Comparison of ENCODE assay signal across 26 mouse cellular contexts in genomic region chr14:60607743-60608142, GRCm38 (mm10). TPM values are rescaled to one million over a fixed set of nuclear protein-coding genes. Genes with fewer than 3 reads are reported as not detected.
A peak's percentile ranks its signal among the peaks of the same experiment; 100 is the strongest.
DNase-seq lines count a peak whose midpoint lies in the region; ATAC-seq and TF ChIP-seq lines count a peak whose summit lies in the region.
"Had no signal": no experiment of that assay in that cellular context is flagged by ENCODE, and none has a peak within 500 bp of the region (broad histone marks: within the 10 kb centered on the region; RNA-seq: fewer than 3 reads in every experiment).

No protein-coding gene starts in this region.

- H3K79me2 ChIP-seq in liver, adult 2 months (ENCODE audit: control insufficient read depth, insufficient read depth, low read length) = no peaks in the 10 kb centered on the region

- no peaks in the 10 kb centered on the region for H3K27me3 ChIP-seq in kidney, embryonic 14.5 days (ENCODE audit: control insufficient read depth, insufficient read depth, low read length)
- no peaks in the 10 kb centered on the region for H3K27me3 ChIP-seq in liver, adult 2 months (ENCODE audit: control insufficient read depth, insufficient read depth, low read length)
- H3K27me3 ChIP-seq in liver, embryonic 11.5 days (replicated peaks; ENCODE audit: control insufficient read depth, insufficient read depth, low read length) = no peaks in the 10 kb centered on the region
- H3K27me3 ChIP-seq: CH12.LX; heart, embryonic 12.5 days; heart, embryonic 15.5 days; hindbrain, embryonic 13.5 days; Patski had no signal

- no peak overlapping the region for H3K4me3 ChIP-seq in kidney, embryonic 14.5 days (ENCODE audit: low read length)
- no peak overlapping the region for H3K4me3 ChIP-seq in liver, adult 2 months (ENCODE audit: insufficient read depth, low read depth, low read length)
- no peak overlapping the region for H3K4me3 ChIP-seq in liver, embryonic 11.5 days (ENCODE audit: low read depth, low read length)
- H3K4me3 ChIP-seq: gastrocnemius, adult 2 months; heart, embryonic 12.5 days; heart, embryonic 15.5 days; hindbrain, embryonic 10.5 days; hindbrain, embryonic 13.5 days had no signal

- no peaks in the 10 kb centered on the region for H3K4me1 ChIP-seq in kidney, embryonic 14.5 days (ENCODE audit: control insufficient read depth, insufficient read depth, low read length)
- H3K4me1 ChIP-seq in liver, adult 2 months (ENCODE audit: control insufficient read depth, insufficient read depth, low read length) = no peaks in the 10 kb centered on the region
- no peaks in the 10 kb centered on the region for H3K4me1 ChIP-seq in liver, embryonic 11.5 days (replicated peaks; ENCODE audit: control insufficient read depth, insufficient read depth, low read length)
- H3K4me1 ChIP-seq: heart, embryonic 12.5 days had no signal

- no peak for TF ChIP-seq POLR2A in liver, adult 2 months (IDR thresholded peaks at IDR 0.05; ENCODE audit: extremely low read depth, insufficient read depth, low read length)

- H3K9ac ChIP-seq in kidney, embryonic 14.5 days (ENCODE audit: low read depth, low read length) = no peak overlapping the region
- H3K9ac ChIP-seq in liver, adult 2 months (ENCODE audit: low read depth, low read length) = no peak overlapping the region
- H3K9ac ChIP-seq in liver, embryonic 11.5 days (ENCODE audit: low read depth, low read length) = no peak overlapping the region
- H3K9ac ChIP-seq: forebrain, postnatal 0 days; heart, embryonic 12.5 days; heart, embryonic 15.5 days; hindbrain, embryonic 13.5 days had no signal

- no peak overlapping the region for H3K4me2 ChIP-seq in kidney, embryonic 14.5 days (replicated peaks; ENCODE audit: low read depth, low read length)
- no peak overlapping the region for H3K4me2 ChIP-seq in liver, embryonic 11.5 days
- H3K4me2 ChIP-seq: heart, embryonic 12.5 days; heart, embryonic 15.5 days; hindbrain, embryonic 13.5 days had no signal

- H3K9me3 ChIP-seq in kidney, embryonic 14.5 days (ENCODE audit: control insufficient read depth, low read length) = no peaks in the 10 kb centered on the region
- H3K9me3 ChIP-seq in liver, embryonic 11.5 days (ENCODE audit: control insufficient read depth, low read length) = no peaks in the 10 kb centered on the region
- H3K9me3 ChIP-seq: G1E; heart, embryonic 12.5 days; heart, embryonic 15.5 days; hindbrain, embryonic 10.5 days; hindbrain, embryonic 13.5 days had no signal

- no peaks in the 10 kb centered on the region for H3K36me3 ChIP-seq in kidney, embryonic 14.5 days (ENCODE audit: control insufficient read depth, insufficient read depth, low read length)
- H3K36me3 ChIP-seq in liver, adult 2 months (ENCODE audit: control insufficient read depth, insufficient read depth, low read length) = no peaks in the 10 kb centered on the region
- H3K36me3 ChIP-seq in liver, embryonic 11.5 days (ENCODE audit: control insufficient read depth, insufficient read depth, low read length) = no peaks in the 10 kb centered on the region
- H3K36me3 ChIP-seq: G1E; heart, embryonic 12.5 days; heart, embryonic 15.5 days; hindbrain, embryonic 10.5 days; hindbrain, embryonic 13.5 days had no signal

- WGBS in kidney, embryonic 14.5 days = 66% methylated on average over 4 of the region's 4 CpGs
- WGBS in liver, adult 2 months = 49% methylated on average over 4 of the region's 4 CpGs
- 86% methylated on average over 4 of the region's 4 CpGs for WGBS in liver, embryonic 11.5 days

- no peak for TF ChIP-seq CTCF in liver, adult 2 months (IDR thresholded peaks at IDR 0.05; ENCODE audit: low read depth, low read length)

- peak; percentile 55 to 66 for DNase-seq in cerebellum, postnatal 10 days
- DNase-seq in cerebellum, adult 9-11 months = no peak
- peak; percentile 30 for DNase-seq in kidney, adult 9 months
- DNase-seq in liver, adult 2 months (ENCODE audit: extremely low read depth, low read depth, low spot score) = peak; percentile 43
- no peak for DNase-seq in liver, embryonic 11.5 days (ENCODE audit: low spot score)
- no peak for DNase-seq in spleen, postnatal 36 days (ENCODE audit: low spot score in 2 of 2)
- DNase-seq: adrenal gland, adult 8-10 months; adrenal gland, postnatal 25 days; B cell, adult 2 months; cerebellum, adult 18-20 months; cerebellum, adult 9-10 months; forebrain, postnatal 0 days; gastrocnemius, adult 2 months; gastrocnemius, postnatal 14 days; heart, postnatal 10 days; heart, postnatal 36 days had no signal

- ATAC-seq in kidney, embryonic 14.5 days (ENCODE audit: low FRiP score, low TSS enrichment) = no peak
- ATAC-seq in liver, embryonic 11.5 days (replicated peaks; ENCODE audit: low FRiP score) = no peak
- ATAC-seq: forebrain, embryonic 14.5 days; forebrain, postnatal 0 days; hindbrain, embryonic 16.5 days; Patski had no signal

- H3K27ac ChIP-seq in kidney, embryonic 14.5 days (ENCODE audit: low read depth, low read length) = no peak overlapping the region
- H3K27ac ChIP-seq in liver, adult 2 months (replicated peaks; ENCODE audit: insufficient read depth, low read depth, low read length) = no peak overlapping the region
- no peak overlapping the region for H3K27ac ChIP-seq in liver, embryonic 11.5 days (ENCODE audit: low read depth, low read length)
- H3K27ac ChIP-seq: gastrocnemius, adult 2 months; heart, embryonic 15.5 days; hindbrain, embryonic 10.5 days; hindbrain, embryonic 13.5 days had no signal

RNA-seq across cellular contexts. Expression of gene Spata13, which starts 26.1 kb away (rescaled TPM):
- 54.1 and 65.7 TPM in 2 replicates for polyA plus RNA-seq in kidney, embryonic 14.5 days (2014; fragmentation: Nextera tagmentation; extraction: Ambion mirVana)
- 20.6 and 47.8 TPM in 2 replicates for total RNA-seq in liver, adult 2 months (2014; rRNA removed)
- polyA plus RNA-seq in liver, adult 2 months (2012; rRNA removed) = 9.7 and 11.9 TPM in 2 replicates
- 14.0 and 16.1 TPM in 2 replicates for polyA plus RNA-seq in liver, embryonic 11.5 days (2014; fragmentation: Nextera tagmentation; extraction: Ambion mirVana)

Comparison
In these comparisons a context has a peak if more than half of its experiments do, and no peak if none do; other contexts are left out.
1. DNase-seq: peak in cerebellum, postnatal 10 days (2 of 2), kidney, adult 9 months (single experiment) and liver, adult 2 months (single experiment); none in cerebellum, adult 9-11 months (single experiment), liver, embryonic 11.5 days (single experiment) and spleen, postnatal 36 days (0 of 2).